Comparison of ENCODE assay signal across 10 mouse cellular contexts in the genomic region with DNA sequence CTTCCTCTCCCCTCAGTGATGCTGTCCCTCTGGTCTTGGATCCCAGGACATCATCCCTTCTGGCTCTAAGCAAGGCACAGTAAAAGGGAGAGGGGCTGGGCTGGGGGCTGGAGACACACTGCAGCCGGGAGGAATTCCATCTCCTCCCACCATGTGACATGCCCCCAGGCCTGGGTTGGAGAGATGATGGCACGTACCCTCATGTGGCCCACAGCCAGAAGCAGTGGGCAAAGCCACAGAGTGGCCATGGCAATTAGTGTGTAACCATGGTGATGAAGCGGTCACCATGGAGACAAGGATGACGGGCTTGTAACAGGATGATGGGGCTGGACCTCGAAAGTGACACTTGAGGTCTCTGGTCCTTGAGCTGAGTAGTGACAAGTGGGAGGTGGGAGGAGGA. TPM values are rescaled to one million over a fixed set of nuclear protein-coding genes. Genes with fewer than 3 reads are reported as not detected.
DNase-seq lines count a peak whose midpoint lies in the region; ATAC-seq and TF ChIP-seq lines count a peak whose summit lies in the region.
"Had no signal": no experiment of that assay in that cellular context is flagged by ENCODE, and none has a peak within 500 bp of the region (broad histone marks: within the 10 kb centered on the region; RNA-seq: fewer than 3 reads in every experiment).

No protein-coding gene starts in this region.

- no peak overlapping the region for H3K4me3 ChIP-seq in lung, embryonic 14.5 days (ENCODE audit: low read depth, low read length)
- no peak overlapping the region for H3K4me3 ChIP-seq in hindbrain, embryonic 16.5 days (ENCODE audit: low read length)
- H3K4me3 ChIP-seq: megakaryocyte, embryonic 14.5 days had no signal

- no peaks in the 10 kb centered on the region for H3K9me3 ChIP-seq in lung, embryonic 14.5 days (ENCODE audit: low read depth, low read length)
- no peaks in the 10 kb centered on the region for H3K9me3 ChIP-seq in hindbrain, embryonic 16.5 days (ENCODE audit: control insufficient read depth, low read length)
- H3K9me3 ChIP-seq: megakaryocyte, embryonic 14.5 days had no signal

- peak; percentile 81 to 92 for DNase-seq in cerebellum, postnatal 14 days
- no peak for DNase-seq in cerebellum, postnatal 25 days
- peak; percentile 5 for DNase-seq in lung, embryonic 14.5 days
- DNase-seq in lung, postnatal 36 days, result no peak
- peak; percentile 32 for DNase-seq in retina, postnatal 7 days (ENCODE audit: low read depth, low spot score)
- DNase-seq in urinary bladder, postnatal 25 days (ENCODE audit: low spot score), result no peak
- DNase-seq in adrenal gland, postnatal 25 days, result no peak
- DNase-seq: B cell, adult 2 months had no signal

- H3K36me3 ChIP-seq in lung, embryonic 14.5 days (ENCODE audit: insufficient read depth), result peaks cover 45% of the 10 kb centered on the region
- H3K36me3 ChIP-seq in hindbrain, embryonic 16.5 days (ENCODE audit: control insufficient read depth, insufficient read depth, low read length), result peaks cover 8% of the 10 kb centered on the region; the same call in 1 of the 2 replicates

- H3K9ac ChIP-seq in lung, embryonic 14.5 days, result no peak overlapping the region
- H3K9ac ChIP-seq in hindbrain, embryonic 16.5 days (ENCODE audit: low read depth, low read length), result no peak overlapping the region

- no peak for TF ChIP-seq CTCF in lung, embryonic 14.5 days (IDR thresholded peaks at IDR 0.05; ENCODE audit: low read depth)

- no peak overlapping the region for H3K4me2 ChIP-seq in lung, embryonic 14.5 days
- H3K4me2 ChIP-seq in hindbrain, embryonic 16.5 days (ENCODE audit: low read length), result no peak overlapping the region

- WGBS in lung, embryonic 14.5 days, result 61% methylated on average over 5 of the region's 5 CpGs
- WGBS in hindbrain, embryonic 16.5 days, result 16% methylated on average over 5 of the region's 5 CpGs

- no peaks in the 10 kb centered on the region for H3K4me1 ChIP-seq in lung, embryonic 14.5 days (ENCODE audit: insufficient read depth)
- peaks cover 20% of the 10 kb centered on the region for H3K4me1 ChIP-seq in hindbrain, embryonic 16.5 days (ENCODE audit: control insufficient read depth, insufficient read depth, low read depth, low read length)

- no peak for ATAC-seq in lung, embryonic 14.5 days (ENCODE audit: insufficient read depth)
- ATAC-seq in hindbrain, embryonic 16.5 days, result peak; percentile 60

- H3K27ac ChIP-seq in lung, embryonic 14.5 days (ENCODE audit: low read depth), result no peak overlapping the region
- H3K27ac ChIP-seq in hindbrain, embryonic 16.5 days (ENCODE audit: low read depth, low read length), result peak overlapping the region; percentile 51

- no peaks in the 10 kb centered on the region for H3K27me3 ChIP-seq in lung, embryonic 14.5 days (ENCODE audit: insufficient read depth, low read length)
- no peaks in the 10 kb centered on the region for H3K27me3 ChIP-seq in hindbrain, embryonic 16.5 days (replicated peaks; ENCODE audit: control insufficient read depth, insufficient read depth, low read length)

RNA-seq across cellular contexts. Expression of gene Treh, which starts 13.6 kb away (rescaled TPM):
- polyA plus RNA-seq in lung, embryonic 14.5 days (2014; fragmentation: Nextera tagmentation; extraction: Ambion mirVana), result not detected in 2 replicates
- not detected in 2 replicates for polyA plus RNA-seq in hindbrain, embryonic 16.5 days (2015; fragmentation: Nextera tagmentation; extraction: Ambion mirVana)
- total RNA-seq in adrenal gland, postnatal 25 days (2021), result not detected in 2 replicates

RNA-seq across cellular contexts. Expression of gene Phldb1, which starts 48.4 kb away (rescaled TPM):
- polyA plus RNA-seq in lung, embryonic 14.5 days (2014; fragmentation: Nextera tagmentation; extraction: Ambion mirVana), result 30.7 and 35.0 TPM in 2 replicates
- 37.4 and 44.2 TPM in 2 replicates for polyA plus RNA-seq in hindbrain, embryonic 16.5 days (2015; fragmentation: Nextera tagmentation; extraction: Ambion mirVana)
- total RNA-seq in adrenal gland, postnatal 25 days (2021), result 33.7 and 36.9 TPM in 2 replicates

Comparison
In these comparisons a context has a peak if more than half of its experiments do, and no peak if none do; other contexts are left out.
1. DNase-seq: peak in cerebellum, postnatal 14 days (2 of 2), lung, embryonic 14.5 days (single experiment) and retina, postnatal 7 days (single experiment); none in cerebellum, postnatal 25 days (0 of 2), lung, postnatal 36 days (single experiment), urinary bladder, postnatal 25 days (single experiment) and adrenal gland, postnatal 25 days (single experiment).